Mouse (Mus musculus): ENCODE data around the gene Snx30.
"Not testable (repeated sequence)": the region's sequence is repeated elsewhere in the genome, so short reads cannot be mapped to it uniquely, and the experiment has no call there.

The Snx30 gene

DNA sequence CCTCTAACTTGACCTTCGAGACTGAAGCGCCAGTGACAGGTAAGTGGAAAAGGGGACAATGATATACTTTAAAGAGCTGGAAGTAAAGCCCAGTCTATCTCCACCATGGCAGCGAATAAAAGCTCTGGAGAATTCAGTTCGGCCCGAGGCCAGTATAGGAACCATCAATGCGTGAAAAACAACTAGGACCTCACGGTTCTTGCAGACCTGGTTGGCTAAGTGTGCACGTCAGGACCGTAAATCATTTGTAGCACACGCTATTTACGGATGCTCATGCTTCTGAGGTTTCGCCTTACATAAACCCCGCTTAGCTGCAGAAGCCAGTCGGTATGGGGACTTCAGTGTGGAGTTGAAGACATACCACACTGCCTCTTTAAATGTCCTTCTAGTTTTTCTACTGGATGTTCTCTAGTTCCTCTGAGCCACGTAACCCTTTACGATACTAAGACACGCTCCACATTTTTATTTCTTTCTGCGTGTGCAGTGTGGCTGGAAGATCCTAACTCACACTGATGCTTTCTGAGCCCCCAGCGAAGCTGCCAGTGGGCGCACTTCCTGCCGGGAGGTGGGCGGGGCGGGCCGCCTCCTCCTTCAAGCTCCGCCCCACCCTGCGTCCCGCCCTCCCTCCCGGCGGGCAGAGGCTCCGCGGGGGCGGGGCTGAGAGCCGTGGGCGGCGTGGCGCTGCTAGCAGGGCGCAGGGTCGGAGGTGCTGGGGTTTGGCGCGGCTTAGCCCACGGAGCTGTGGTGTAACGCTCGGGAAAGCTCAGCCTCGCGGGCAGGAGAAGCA, at the start of gene Snx30:
TSS of gene Snx30 (plus strand) at position 660 of the 787 bp plus-strand sequence.
- DNase-seq (ENCODE audit: low spot score) = peak; percentile 80

DNA sequence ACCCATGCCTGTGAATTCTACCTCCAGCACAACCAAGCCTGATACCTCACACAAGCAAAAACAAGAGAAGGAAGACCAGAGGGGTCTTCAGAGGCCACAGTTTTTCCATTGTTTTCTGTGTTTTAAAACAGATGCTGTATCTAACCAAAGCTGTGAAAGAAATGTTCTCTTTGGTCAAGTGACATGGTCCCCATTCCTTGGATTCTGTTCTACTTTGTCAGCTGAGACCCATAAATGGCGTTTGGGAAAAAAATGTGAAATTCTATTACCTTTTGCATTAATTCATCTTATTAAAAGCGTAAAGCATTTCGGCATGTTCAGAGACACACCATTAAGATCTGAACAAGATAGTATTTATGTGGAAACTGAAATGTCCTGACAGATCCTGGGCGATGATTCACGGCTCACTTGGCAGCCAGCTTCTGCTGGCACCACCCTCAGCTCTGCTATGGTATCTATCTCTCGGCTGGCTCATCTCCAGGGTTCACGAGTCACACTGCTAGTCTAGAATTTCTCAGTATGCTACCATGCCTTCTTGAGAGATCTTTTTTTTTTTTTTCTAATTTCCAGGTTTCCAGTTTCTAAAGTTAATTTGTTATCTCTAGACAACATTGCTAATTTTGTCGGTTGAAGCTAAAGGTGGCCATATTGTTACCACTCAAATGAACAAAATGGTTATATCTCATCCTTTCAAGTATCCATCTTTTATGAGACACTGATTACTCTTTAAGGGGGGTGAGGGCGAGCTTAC, 49.1 kb upstream of the Snx30 start:
- peak; percentile 52 for DNase-seq (ENCODE audit: low spot score)

GRCm38 (mm10) chr4:59757452-59758435, 47.9 kb upstream of the Snx30 start:
- no peak for DNase-seq (ENCODE audit: low spot score)

DNA sequence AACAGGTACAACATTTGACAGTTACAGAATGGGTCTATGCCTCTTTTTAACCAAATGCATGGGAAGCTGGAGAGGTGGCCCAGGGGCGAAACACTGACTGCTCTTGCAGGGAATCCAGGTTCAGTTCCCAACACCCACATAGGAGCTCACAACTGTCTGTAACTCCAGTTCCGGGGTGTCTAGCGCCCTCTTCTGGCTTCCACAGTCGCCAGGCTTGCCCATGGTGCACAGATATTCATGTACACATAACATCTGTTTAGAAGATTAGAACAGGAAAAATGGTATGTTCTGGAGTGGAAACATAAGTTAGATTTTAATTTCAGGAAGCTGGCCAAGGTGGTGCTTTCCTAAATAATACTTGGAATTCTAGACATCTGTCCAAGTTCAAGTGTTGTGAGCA, 45.6 kb upstream of the Snx30 start:
- no peak for DNase-seq (ENCODE audit: low spot score)

GRCm38 (mm10) chr4:59760636-59761364, 44.8 kb upstream of the Snx30 start:
- no peak for DNase-seq (ENCODE audit: low spot score)

DNA sequence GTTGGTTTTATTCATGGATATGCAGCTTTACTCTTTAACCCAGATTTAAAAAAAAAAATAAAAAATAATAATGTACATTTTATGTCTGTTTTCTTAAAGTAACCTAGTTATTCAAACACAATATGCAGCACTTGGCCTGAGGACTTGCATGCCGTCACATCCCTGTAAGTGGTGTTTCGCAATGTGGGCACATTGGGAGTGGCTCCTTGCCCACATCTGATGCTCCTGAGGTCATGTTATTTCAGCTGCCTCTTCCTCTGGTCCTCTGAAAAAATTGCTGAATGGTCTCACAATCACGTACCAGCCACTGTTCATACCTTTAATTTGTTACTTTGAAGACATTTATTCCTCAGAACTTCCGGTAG, 44.3 kb upstream of the Snx30 start:
- no peak for DNase-seq (ENCODE audit: low spot score)

GRCm38 (mm10) chr4:59764950-59765349, 40.7 kb upstream of the Snx30 start:
- DNase-seq (ENCODE audit: low spot score) = no peak

DNA sequence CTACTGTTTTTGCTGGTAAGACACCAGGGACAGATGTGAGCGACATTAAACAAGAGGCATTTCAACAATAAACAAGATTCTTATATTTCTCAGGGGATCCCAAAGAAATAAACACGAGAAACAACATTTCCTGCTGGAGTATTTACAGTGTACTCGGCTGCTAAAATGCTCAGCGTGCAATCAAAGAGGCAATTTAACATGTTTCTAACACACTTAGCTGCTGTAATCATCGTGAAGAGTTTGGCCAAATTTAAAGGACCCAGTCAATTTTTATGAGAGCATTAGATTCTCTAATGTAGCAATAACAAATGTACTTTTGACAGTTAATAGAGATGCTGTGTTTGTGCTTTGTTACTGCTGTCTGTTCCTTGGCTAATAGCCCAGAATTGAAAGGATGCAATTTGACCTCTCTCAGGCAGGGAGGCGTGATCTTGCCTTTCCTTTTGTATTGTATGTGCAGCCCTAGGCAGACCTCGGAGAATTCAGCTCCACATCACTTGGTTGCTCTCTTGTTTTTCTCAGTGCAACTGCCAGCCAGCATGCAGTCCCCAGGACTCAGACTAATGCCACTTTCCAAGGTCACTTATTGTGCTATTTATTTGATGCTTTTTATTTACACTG, 40.1 kb upstream of the Snx30 start:
- no peak for DNase-seq (ENCODE audit: low spot score)

DNA sequence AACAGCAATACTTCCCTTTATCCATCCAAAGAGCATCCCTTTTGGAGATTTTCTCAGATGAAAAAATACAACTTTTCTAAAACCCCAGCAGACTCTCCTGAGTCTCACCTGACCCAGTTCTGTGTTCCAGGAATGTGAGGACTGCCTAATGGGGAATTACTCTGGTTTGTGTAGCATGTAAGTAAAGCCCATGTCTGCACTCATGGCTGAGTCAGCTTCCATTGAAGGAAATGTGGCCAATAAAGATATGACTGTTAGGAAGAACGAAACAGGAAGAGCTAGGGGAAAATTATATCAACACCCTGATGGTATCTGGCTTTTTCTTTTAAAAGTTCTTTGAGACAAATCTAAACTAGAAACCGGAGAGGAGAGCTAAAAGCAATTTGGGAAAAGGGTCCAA, 37.9 kb upstream of the Snx30 start:
- DNase-seq (ENCODE audit: low spot score) = no peak

DNA sequence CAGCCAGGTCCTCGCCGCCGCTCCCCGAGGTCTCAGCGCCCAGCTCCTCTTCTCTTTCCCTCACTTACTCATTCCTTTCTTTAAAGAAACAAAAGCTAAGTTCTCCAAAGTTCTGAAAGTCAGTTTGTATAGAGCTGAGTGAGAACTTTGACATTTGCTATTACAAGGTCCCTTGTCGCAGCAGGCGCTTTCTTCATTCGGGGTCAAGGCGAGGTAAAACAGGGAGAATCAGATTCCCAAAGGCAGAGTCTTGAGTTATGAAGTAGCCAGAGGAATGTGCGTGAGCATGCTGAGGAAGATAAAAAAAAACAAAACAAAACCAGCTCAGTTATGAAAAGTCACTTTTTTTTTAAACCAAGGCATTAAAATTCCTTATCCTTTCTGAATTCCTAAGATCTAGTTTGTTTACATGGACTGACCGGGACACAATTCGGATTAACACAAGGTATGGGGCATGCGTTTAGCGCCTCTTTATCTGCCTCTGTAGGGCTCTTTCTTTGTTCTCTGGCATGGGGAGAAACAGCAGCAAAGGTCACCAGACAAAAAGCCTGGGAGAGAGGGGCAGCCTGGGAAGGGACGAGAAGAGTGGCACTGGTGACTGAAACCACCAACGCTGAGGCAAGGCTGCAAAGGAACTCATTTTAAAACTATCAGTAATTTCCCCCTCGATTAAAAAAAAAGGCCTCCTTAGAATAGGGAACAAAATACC, 33.3 kb upstream of the Snx30 start:
- no peak for DNase-seq (ENCODE audit: low spot score)

- DNase-seq (ENCODE audit: low spot score) = no peak
Observed at GRCm38 (mm10) chr4:59777828-59778227, 27.8 kb upstream of the Snx30 start.

DNA sequence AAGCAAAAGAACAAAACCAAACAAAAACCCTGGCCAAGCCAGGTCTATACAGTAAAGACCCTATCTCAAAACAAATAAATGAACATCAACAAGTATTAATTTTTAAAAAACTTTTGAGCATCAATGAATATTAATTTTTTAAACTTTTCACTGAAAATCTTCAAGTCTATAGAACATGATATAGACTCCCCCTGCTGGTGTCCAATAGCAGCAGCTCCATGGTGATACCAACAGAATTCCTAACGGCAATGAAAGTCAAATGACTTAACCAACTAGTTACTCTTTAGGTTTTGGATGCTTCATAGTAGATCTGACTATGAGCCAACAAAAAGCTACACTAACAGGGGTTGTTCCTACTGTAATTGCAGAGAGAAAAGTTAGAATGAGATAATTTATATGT, 25.1 kb upstream of the Snx30 start:
- DNase-seq (ENCODE audit: low spot score) = no peak

- no peak for DNase-seq (ENCODE audit: low spot score)
Observed at GRCm38 (mm10) chr4:59782853-59783684, 22.6 kb upstream of the Snx30 start.

DNA sequence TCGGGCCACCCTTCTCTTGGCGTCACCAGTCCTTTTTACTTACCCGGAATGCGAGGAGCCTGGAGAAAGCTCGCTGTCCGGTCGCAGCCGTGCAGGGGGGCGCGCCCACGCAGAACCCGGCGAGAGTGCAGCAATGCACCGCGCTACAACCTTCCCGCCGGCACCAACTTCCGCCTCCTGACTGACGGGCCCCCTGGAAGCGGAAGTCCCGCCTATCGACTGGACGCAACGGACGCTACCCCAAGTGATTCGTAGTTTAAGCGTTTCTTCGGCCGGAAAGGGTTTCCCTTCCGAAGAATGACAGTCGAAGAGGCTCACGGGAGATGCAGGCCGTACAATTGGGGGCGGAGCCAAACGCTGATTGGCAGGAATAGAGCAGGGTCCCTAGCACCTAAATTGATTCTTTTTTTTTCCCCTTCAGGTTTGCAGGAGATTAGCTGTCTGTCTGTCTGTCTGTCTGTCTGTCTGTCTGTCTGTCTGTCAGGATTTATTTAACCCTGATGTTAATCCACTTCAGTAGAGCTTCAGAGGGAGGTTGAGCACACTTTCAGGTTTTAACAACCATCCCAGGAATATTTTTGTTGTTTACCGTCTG, 21.9 kb upstream of the Snx30 start:
- peak; percentile 93 for DNase-seq (ENCODE audit: low spot score)

DNA sequence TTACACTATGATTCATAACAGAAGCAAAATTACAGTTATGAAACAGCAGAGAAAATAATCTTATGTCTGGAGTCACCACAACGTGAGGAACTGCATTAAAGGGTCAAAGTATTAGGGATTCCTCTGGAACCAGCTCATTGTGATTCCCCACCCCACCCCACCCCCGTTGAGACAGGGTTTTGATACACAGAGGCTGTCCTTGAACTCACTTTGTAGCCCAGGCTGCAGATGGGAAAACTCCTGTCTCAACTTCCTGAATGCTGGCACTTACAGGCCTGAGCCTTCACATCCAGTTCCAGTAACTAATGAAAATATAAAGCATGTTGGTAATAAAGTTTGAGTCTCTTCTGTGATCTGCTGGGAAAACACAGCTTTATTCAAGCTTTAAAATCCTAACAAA, 20.2 kb upstream of the Snx30 start:
- DNase-seq (ENCODE audit: low spot score) = no peak

- no peak for DNase-seq (ENCODE audit: low spot score)
Observed at GRCm38 (mm10) chr4:59786661-59787060, 19.0 kb upstream of the Snx30 start.

DNA sequence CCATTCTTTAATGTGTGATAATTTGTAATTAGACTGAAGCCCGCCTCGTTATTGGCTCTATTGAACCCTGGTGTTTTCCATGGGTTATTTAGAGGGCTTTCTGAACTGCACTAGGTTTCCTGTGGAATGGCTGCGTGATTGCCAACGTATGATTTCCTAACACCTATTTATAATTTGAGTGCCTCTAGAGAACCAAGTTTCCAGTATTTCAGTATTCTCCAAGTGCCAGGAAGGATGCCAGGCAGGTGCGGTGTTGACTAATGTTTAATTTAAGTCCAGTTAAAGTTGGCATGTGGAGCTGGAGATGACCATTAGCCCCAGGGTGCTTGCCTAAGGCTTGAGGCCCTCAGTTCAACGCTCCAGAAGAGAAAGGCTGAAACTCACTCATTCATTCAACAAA, 18.5 kb upstream of the Snx30 start:
- no peak for DNase-seq (ENCODE audit: low spot score)

DNA sequence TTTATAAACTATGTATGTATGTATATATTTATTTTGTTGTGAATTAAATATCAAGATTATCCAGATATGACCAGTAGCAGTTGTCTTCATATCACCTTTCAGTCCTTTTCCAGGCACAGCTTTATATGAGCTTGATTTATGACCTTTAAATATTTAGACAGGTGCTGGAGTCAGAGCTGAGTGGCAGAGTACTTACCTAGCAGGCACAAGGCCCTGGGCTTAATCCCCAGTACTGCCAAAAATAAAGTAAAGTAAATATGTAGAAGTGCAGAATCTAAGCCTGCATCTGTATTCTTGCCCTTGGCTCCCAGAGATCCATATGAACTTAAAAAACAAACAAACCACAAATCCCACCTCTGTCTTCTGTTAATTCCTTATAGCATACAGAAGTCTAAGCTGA, 16.6 kb upstream of the Snx30 start:
- DNase-seq (ENCODE audit: low spot score) = no peak

- DNase-seq (ENCODE audit: low spot score) = not testable (repeated sequence)
Observed at GRCm38 (mm10) chr4:59793626-59794025, 12.0 kb upstream of the Snx30 start.

Data from left cerebral cortex, adult 11 months (tissue).